Mouse (Mus musculus): ENCODE measurements at regions not wholly inside any gene's neighbourhood (a gene's known extent, or its start where the extent isn't known, plus 50 kb on each side); places are given as distances from the start of the nearest gene placed in this dataset.
"Not testable (repeated sequence)": the region's sequence is repeated elsewhere in the genome, so short reads cannot be mapped to it uniquely, and the experiment has no call there.

- DNase-seq (ENCODE audit: low spot score): not testable (repeated sequence)
Measured at GRCm38 (mm10) chr3:59563486-59564006, 166.0 kb upstream of the Gm5538 start.

DNA sequence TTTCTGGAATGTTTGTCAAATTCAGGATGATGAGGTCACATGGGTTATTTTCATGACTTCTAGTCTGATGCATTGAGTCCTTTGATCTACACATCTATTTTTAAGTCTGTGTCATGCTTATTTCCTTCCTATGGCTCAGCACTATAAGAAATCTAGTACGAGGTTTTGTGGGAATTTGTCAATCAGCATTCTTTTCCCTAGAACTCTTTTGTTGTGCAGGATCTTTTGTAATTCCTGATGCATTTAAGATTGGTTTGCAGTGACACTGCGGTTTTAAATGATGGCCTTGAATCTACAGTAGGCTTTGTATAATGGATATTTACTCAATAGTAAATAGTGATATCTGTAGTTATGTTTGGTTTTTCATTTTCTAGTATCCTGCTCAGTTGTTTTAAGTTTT, 187.0 kb upstream of the Gm5538 start:
- DNase-seq (ENCODE audit: low spot score): no peak

DNA sequence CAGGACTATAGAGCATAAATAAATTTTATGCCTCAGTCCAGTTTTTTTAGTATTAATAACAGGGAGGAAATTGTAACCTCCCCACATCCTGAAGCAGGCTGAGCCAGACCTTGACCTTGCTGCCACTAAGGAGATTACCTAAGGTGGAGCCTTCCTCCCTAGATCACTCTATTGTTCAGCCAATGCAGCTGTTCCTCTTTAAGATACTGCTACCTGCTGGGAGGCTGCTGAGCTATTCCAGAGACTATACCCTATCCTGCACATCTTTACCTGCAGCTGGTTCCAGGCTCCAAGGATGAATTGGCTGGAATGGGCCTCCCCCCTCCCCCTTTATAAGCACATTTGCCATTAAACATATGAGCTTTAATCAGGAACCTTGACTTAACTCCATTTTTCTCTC, 189.0 kb upstream of the Gm5538 start:
- not testable (repeated sequence) for DNase-seq (ENCODE audit: low spot score)

GRCm38 (mm10) chr3:59539893-59540292, 189.7 kb upstream of the Gm5538 start:
- DNase-seq (ENCODE audit: low spot score): not testable (repeated sequence)

DNA sequence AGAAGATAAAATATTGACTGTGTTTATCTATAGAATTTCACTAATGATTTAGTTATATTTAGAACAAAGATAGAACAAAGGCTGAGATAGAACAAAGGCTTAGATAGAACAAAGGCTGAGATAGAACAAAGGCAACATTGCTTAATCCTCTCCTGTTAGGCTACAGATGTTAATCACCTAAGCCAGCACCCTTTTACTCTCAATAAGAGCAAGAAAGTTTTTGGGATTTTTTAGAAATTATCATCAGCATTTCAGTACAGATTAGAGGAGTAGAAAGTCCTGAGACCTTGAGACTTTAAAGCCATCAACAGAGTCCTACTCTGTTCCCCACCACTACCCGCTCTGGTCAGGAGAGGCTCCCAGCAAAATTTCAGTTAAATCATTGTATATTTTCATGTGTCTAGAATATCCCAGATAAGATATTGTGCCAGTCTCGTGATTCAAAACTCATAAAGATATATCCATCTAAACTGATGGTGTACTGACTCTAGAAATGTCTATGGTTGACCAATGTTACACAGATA, 187.2 kb upstream of the Igsf10 start:
- no peak for DNase-seq (ENCODE audit: low spot score)

DNA sequence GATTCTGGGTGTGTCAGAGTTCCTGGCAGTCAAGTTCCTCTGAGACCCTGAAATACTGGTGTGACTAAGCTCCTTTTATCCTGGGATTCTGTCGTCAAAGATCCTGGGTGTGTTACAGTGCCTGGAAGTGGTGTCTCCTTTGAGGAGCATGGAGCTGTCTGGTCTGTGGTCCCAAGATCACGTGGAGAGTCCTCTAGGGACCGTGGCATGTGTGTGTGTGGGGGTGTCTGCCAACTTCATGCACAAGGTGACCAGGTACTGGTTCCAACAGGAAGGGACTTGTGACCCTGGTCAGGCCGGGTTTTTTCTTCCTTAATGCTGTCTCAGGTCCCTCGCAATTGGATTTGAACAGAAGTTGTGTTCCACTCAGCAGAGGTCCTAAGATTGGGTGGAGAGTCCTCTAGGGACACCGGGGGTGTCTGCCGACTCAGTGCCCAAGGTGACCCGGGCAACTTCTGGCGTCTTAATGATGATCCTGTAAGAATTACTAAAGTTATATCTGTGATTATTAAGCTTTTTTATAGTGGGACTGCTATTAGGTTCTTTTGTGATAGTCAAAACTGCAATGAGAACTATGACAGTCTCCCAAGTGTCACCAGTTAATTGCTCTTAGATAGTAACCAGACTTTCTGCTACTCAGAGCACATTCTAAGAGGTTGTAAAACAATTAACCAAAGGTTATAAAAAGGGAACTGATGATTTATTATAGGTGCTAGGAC, 186.6 kb upstream of the Igsf10 start:
- no peak for DNase-seq (ENCODE audit: low spot score)

DNA sequence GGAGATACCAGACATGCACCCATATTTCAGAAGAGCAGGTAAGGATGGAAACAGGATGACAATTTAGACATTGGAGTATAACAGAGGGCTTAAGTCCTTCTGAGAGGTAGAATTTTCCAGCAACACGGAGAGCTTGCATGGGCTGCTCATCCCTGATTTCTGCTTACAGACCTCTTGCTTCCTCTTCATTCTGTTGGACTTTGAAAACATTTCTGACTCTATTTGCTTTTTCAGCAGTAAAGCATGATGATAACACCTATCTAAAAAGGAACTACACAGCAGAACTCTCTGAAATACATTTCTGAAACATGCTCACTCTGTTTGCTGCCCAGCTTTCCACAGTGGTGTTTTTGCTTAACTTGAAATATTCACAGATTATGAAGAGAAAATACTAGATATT, 176.6 kb upstream of the Igsf10 start:
- DNase-seq (ENCODE audit: low spot score): no peak

- no peak for DNase-seq (ENCODE audit: low spot score)
Measured at GRCm38 (mm10) chr3:59478095-59478494, 133.9 kb upstream of the Igsf10 start.

DNA sequence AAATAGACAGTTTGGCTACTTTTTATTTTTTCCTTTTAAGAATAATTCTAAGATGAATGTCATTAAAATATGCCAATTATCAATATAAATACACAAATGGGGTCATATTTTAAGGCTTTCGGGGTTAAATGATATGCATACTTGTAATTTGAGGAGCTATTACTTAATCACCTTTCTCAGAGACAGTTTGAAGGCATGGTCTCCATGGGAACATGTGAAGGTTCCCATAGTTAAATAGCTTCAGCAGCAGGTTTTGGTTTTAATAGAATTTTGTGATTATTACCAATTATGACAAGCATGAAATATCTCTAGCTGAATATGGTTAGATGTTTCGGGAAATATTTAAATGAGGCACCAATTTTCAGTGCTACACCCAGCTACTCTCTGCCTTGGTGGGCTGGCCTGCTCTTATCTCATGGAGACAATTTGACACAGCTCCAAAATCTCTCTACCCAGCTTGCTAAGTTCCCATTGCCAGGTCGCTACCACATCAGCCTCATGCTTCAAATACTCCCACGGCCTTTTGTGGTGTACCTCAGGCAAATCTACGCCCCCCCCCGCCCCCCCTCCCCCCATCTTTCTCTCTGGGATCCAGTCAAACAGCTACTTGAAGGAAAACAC, 133.4 kb upstream of the Igsf10 start:
- no peak for DNase-seq (ENCODE audit: low spot score)

- DNase-seq (ENCODE audit: low spot score): no peak
Measured at GRCm38 (mm10) chr3:59468956-59469355, 124.8 kb upstream of the Igsf10 start.

GRCm38 (mm10) chr3:59462341-59463158, 118.4 kb upstream of the Igsf10 start:
- no peak for DNase-seq (ENCODE audit: low spot score)

GRCm38 (mm10) chr3:59456938-59457337, 112.7 kb upstream of the Igsf10 start:
- no peak for DNase-seq (ENCODE audit: low spot score)

- DNase-seq (ENCODE audit: low spot score): no peak
Measured at GRCm38 (mm10) chr3:59451084-59451483, 106.9 kb upstream of the Igsf10 start.

GRCm38 (mm10) chr3:59423621-59424020, 79.4 kb upstream of the Igsf10 start:
- DNase-seq (ENCODE audit: low spot score): no peak

DNA sequence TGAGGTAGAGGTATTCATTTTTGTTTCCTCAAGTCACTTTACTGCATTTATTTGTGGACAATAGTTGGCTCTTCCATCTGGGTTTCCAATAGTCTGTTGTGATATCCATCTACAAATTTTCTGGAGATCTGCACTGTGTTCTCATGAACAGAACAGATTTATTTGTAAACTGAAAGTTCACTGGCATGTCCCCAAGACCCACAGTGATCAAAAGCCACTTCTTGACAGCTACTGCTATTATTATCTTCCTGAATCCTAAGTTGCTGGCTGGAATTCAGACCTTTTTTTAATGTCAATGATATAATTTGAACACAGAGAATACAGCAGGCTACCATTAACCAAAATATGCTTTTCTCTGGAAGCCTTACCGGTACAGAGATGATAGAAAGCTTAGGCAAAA, 64.9 kb upstream of the Igsf10 start:
- no peak for DNase-seq (ENCODE audit: low spot score)

GRCm38 (mm10) chr3:59406035-59406434, 61.8 kb upstream of the Igsf10 start:
- no peak for DNase-seq (ENCODE audit: low spot score)

GRCm38 (mm10) chr3:59401856-59402255, 57.7 kb upstream of the Igsf10 start:
- peak; percentile 23 for DNase-seq (ENCODE audit: low spot score)

- no peak for DNase-seq (ENCODE audit: low spot score)
Measured at GRCm38 (mm10) chr3:59401425-59401824, 57.2 kb upstream of the Igsf10 start.
